Mouse (Mus musculus): ENCODE results near the gene Pmm2. TPM values are rescaled to one million over a fixed set of nuclear protein-coding genes. Genes with fewer than 3 reads are reported as not detected.

The Pmm2 gene
- polyA plus RNA-seq, 1 experiment from 2014 or later: 43.7 TPM

GRCm38 (mm10) chr16:8613447-8613846, 24.0 kb upstream of the Pmm2 start:
- Histone ChIP-seq H3K27me3 (ENCODE audit: control insufficient read depth, insufficient read depth, low read length) (no peaks in the 10 kb centered on the region), H3K36me3 (ENCODE audit: control insufficient read depth, insufficient read depth, low read length) (no peaks in the 10 kb centered on the region), H3K4me3 (ENCODE audit: low read depth, low read length) (no peak overlapping the region), H3K9me3 (ENCODE audit: control insufficient read depth, low read length) (no peaks in the 10 kb centered on the region), H3K4me1 (ENCODE audit: control insufficient read depth, insufficient read depth, low read length) (no peaks in the 10 kb centered on the region), H3K9ac (ENCODE audit: low read length) (no peak overlapping the region), H3K27ac (replicated peaks; ENCODE audit: low read depth, low read length) (no peak overlapping the region), H3K4me2 (ENCODE audit: low read depth, severe bottlenecking) (no peak overlapping the region)
- ATAC-seq (ENCODE audit: insufficient number of reproducible peaks, low FRiP score, low TSS enrichment, low read depth) (no peak), DNase-seq (ENCODE audit: low spot score) (no peak)
- 89% methylated on average over 3 of the region's 3 CpGs for WGBS

- no peak overlapping the region for H3K27ac ChIP-seq (replicated peaks; ENCODE audit: low read depth, low read length)
- 36% methylated on average over 10 of the region's 10 CpGs for WGBS
- H3K4me1 ChIP-seq (ENCODE audit: control insufficient read depth, insufficient read depth, low read length): no peaks in the 10 kb centered on the region
- no peak for ATAC-seq (ENCODE audit: insufficient number of reproducible peaks, low FRiP score, low TSS enrichment, low read depth)
- H3K36me3 ChIP-seq (ENCODE audit: control insufficient read depth, insufficient read depth, low read length): no peaks in the 10 kb centered on the region
- no peak overlapping the region for H3K9ac ChIP-seq (ENCODE audit: low read length)
- H3K4me3 ChIP-seq (ENCODE audit: low read depth, low read length): no peak overlapping the region
- H3K4me2 ChIP-seq (ENCODE audit: low read depth, severe bottlenecking): no peak overlapping the region
- H3K27me3 ChIP-seq (ENCODE audit: control insufficient read depth, insufficient read depth, low read length): no peaks in the 10 kb centered on the region
- H3K9me3 ChIP-seq (ENCODE audit: control insufficient read depth, low read length): no peaks in the 10 kb centered on the region; the same call in 1 of the 2 replicates
- no peak for DNase-seq (ENCODE audit: low spot score)
Measured at GRCm38 (mm10) chr16:8619659-8620314, 17.7 kb upstream of the Pmm2 start.

GRCm38 (mm10) chr16:8620315-8621115, 17.0 kb upstream of the Pmm2 start:
- no peaks in the 10 kb centered on the region for H3K36me3 ChIP-seq (ENCODE audit: control insufficient read depth, insufficient read depth, low read length)
- WGBS: 87% methylated on average over 16 of the region's 16 CpGs
- ATAC-seq (ENCODE audit: insufficient number of reproducible peaks, low FRiP score, low TSS enrichment, low read depth) (no peak), DNase-seq (ENCODE audit: low spot score) (no peak)
- H3K4me2 ChIP-seq (ENCODE audit: low read depth, severe bottlenecking): no peak overlapping the region
- H3K9ac ChIP-seq (ENCODE audit: low read length): no peak overlapping the region
- H3K9me3 ChIP-seq (ENCODE audit: control insufficient read depth, low read length): no peaks in the 10 kb centered on the region; the same call in 1 of the 2 replicates
- no peaks in the 10 kb centered on the region for H3K27me3 ChIP-seq (ENCODE audit: control insufficient read depth, insufficient read depth, low read length)
- H3K27ac ChIP-seq (replicated peaks; ENCODE audit: low read depth, low read length): no peak overlapping the region
- no peaks in the 10 kb centered on the region for H3K4me1 ChIP-seq (ENCODE audit: control insufficient read depth, insufficient read depth, low read length)
- no peak overlapping the region for H3K4me3 ChIP-seq (ENCODE audit: low read depth, low read length)

GRCm38 (mm10) chr16:8630419-8630818, 7.1 kb upstream of the Pmm2 start:
- peaks cover 4% of the 10 kb centered on the region; the same call in 1 of the 2 replicates for H3K36me3 ChIP-seq (ENCODE audit: control insufficient read depth, insufficient read depth, low read length)
- 75% methylated on average over 2 of the region's 2 CpGs for WGBS
- no peak overlapping the region for H3K4me3 ChIP-seq (ENCODE audit: low read depth, low read length)
- no peak overlapping the region for H3K27ac ChIP-seq (replicated peaks; ENCODE audit: low read depth, low read length)
- no peaks in the 10 kb centered on the region for H3K9me3 ChIP-seq (ENCODE audit: control insufficient read depth, low read length)
- H3K4me1 ChIP-seq (ENCODE audit: control insufficient read depth, insufficient read depth, low read length): no peaks in the 10 kb centered on the region
- ATAC-seq (ENCODE audit: insufficient number of reproducible peaks, low FRiP score, low TSS enrichment, low read depth) (no peak), DNase-seq (ENCODE audit: low spot score) (no peak)
- H3K4me2 ChIP-seq (ENCODE audit: low read depth, severe bottlenecking): no peak overlapping the region
- no peaks in the 10 kb centered on the region for H3K27me3 ChIP-seq (ENCODE audit: control insufficient read depth, insufficient read depth, low read length)
- H3K9ac ChIP-seq (ENCODE audit: low read length): no peak overlapping the region

- H3K4me3 ChIP-seq (ENCODE audit: low read depth, low read length): no peak overlapping the region
- peaks cover 7% of the 10 kb centered on the region for H3K4me1 ChIP-seq (ENCODE audit: control insufficient read depth, insufficient read depth, low read length)
- peaks cover 9% of the 10 kb centered on the region; the same call in 1 of the 2 replicates for H3K36me3 ChIP-seq (ENCODE audit: control insufficient read depth, insufficient read depth, low read length)
- no peak overlapping the region for H3K4me2 ChIP-seq (ENCODE audit: low read depth, severe bottlenecking)
- DNase-seq (ENCODE audit: low spot score) (no peak), ATAC-seq (ENCODE audit: insufficient number of reproducible peaks, low FRiP score, low TSS enrichment, low read depth) (no peak)
- no peaks in the 10 kb centered on the region for H3K27me3 ChIP-seq (ENCODE audit: control insufficient read depth, insufficient read depth, low read length)
- H3K27ac ChIP-seq (replicated peaks; ENCODE audit: low read depth, low read length): no peak overlapping the region
- no peak overlapping the region for H3K9ac ChIP-seq (ENCODE audit: low read length)
- WGBS: 85% methylated on average over 5 of the region's 5 CpGs
- H3K9me3 ChIP-seq (ENCODE audit: control insufficient read depth, low read length): no peaks in the 10 kb centered on the region; the same call in 1 of the 2 replicates
Measured at GRCm38 (mm10) chr16:8631428-8631827, 6.0 kb upstream of the Pmm2 start.

- peak overlapping the region; percentile 86 for H3K9ac ChIP-seq (ENCODE audit: low read length)
- H3K4me1 ChIP-seq (ENCODE audit: control insufficient read depth, insufficient read depth, low read length): peaks cover 7% of the 10 kb centered on the region
- under 1% methylated on average over 13 of the region's 13 CpGs for WGBS
- no peaks in the 10 kb centered on the region for H3K27me3 ChIP-seq (ENCODE audit: control insufficient read depth, insufficient read depth, low read length)
- H3K36me3 ChIP-seq (ENCODE audit: control insufficient read depth, insufficient read depth, low read length): peaks cover 9% of the 10 kb centered on the region; the same call in 1 of the 2 replicates
- DNase-seq (ENCODE audit: low spot score) (no peak), ATAC-seq (ENCODE audit: insufficient number of reproducible peaks, low FRiP score, low TSS enrichment, low read depth) (peak; percentile 15; the same call in 1 of the 2 replicates)
- H3K4me2 ChIP-seq (ENCODE audit: low read depth, severe bottlenecking): peak overlapping the region; percentile 80
- H3K4me3 ChIP-seq (ENCODE audit: low read depth, low read length): peak overlapping the region; percentile 78
- peak overlapping the region; percentile 67; the same call in 1 of the 2 replicates for H3K27ac ChIP-seq (replicated peaks; ENCODE audit: low read depth, low read length)
- H3K9me3 ChIP-seq (ENCODE audit: control insufficient read depth, low read length): no peaks in the 10 kb centered on the region; the same call in 1 of the 2 replicates
Measured at GRCm38 (mm10) chr16:8636867-8637216, 632 bp upstream of the Pmm2 start.

GRCm38 (mm10) chr16:8638131-8638530, 657 bp downstream of the Pmm2 start:
- no peak for ATAC-seq (ENCODE audit: insufficient number of reproducible peaks, low FRiP score, low TSS enrichment, low read depth)
- peak overlapping the region; percentile 80 for H3K4me2 ChIP-seq (ENCODE audit: low read depth, severe bottlenecking)
- DNase-seq (ENCODE audit: low spot score): no peak
- H3K9me3 ChIP-seq (ENCODE audit: control insufficient read depth, low read length): no peaks in the 10 kb centered on the region; the same call in 1 of the 2 replicates
- peak overlapping the region; percentile 86 for H3K9ac ChIP-seq (ENCODE audit: low read length)
- no peaks in the 10 kb centered on the region for H3K27me3 ChIP-seq (ENCODE audit: control insufficient read depth, insufficient read depth, low read length)
- H3K4me1 ChIP-seq (ENCODE audit: control insufficient read depth, insufficient read depth, low read length): peaks cover 7% of the 10 kb centered on the region
- peaks cover 11% of the 10 kb centered on the region; the same call in 1 of the 2 replicates for H3K36me3 ChIP-seq (ENCODE audit: control insufficient read depth, insufficient read depth, low read length)
- 53% methylated on average over 7 of the region's 7 CpGs for WGBS
- no peak overlapping the region; the same call in 1 of the 2 replicates for H3K27ac ChIP-seq (replicated peaks; ENCODE audit: low read depth, low read length)
- peak overlapping the region; percentile 78 for H3K4me3 ChIP-seq (ENCODE audit: low read depth, low read length)

- H3K4me1 ChIP-seq (ENCODE audit: control insufficient read depth, insufficient read depth, low read length): peaks cover 7% of the 10 kb centered on the region
- DNase-seq (ENCODE audit: low spot score) (no peak), ATAC-seq (ENCODE audit: insufficient number of reproducible peaks, low FRiP score, low TSS enrichment, low read depth) (no peak)
- 89% methylated on average over 11 of the region's 11 CpGs for WGBS
- no peak overlapping the region for H3K9ac ChIP-seq (ENCODE audit: low read length)
- H3K36me3 ChIP-seq (ENCODE audit: control insufficient read depth, insufficient read depth, low read length): peaks cover 11% of the 10 kb centered on the region; the same call in 1 of the 2 replicates
- H3K9me3 ChIP-seq (ENCODE audit: control insufficient read depth, low read length): no peaks in the 10 kb centered on the region; the same call in 1 of the 2 replicates
- H3K4me2 ChIP-seq (ENCODE audit: low read depth, severe bottlenecking): no peak overlapping the region
- no peak overlapping the region for H3K4me3 ChIP-seq (ENCODE audit: low read depth, low read length)
- H3K27me3 ChIP-seq (ENCODE audit: control insufficient read depth, insufficient read depth, low read length): no peaks in the 10 kb centered on the region
- H3K27ac ChIP-seq (replicated peaks; ENCODE audit: low read depth, low read length): no peak overlapping the region
Measured at GRCm38 (mm10) chr16:8639466-8640191, 2.2 kb downstream of the Pmm2 start.
